Mouse (Mus musculus) C2C12 (cell line): ENCODE measurements around the gene Mcf2l.

Experiments used
- CEBPB ChIP-seq: IDR thresholded peaks from one replicate; pipeline ENCODE4 v1.6.1; 2011; ENCODE audit warnings: low read depth, mild to moderate bottlenecking, control low read depth, moderate library complexity
- CTCF ChIP-seq: IDR thresholded peaks from one replicate; pipeline ENCODE4 v1.5.1; 2011; ENCODE audit not compliant: control insufficient read depth, insufficient read depth, insufficient read length
- MAX ChIP-seq: IDR thresholded peaks from one replicate; pipeline ENCODE4 v1.6.1; 2011; ENCODE audit warnings: mild to moderate bottlenecking, control low read depth
- MYOD1 ChIP-seq: IDR thresholded peaks from one replicate; pipeline ENCODE4 v1.6.1; 2011; ENCODE audit warnings: low read depth; ENCODE audit not compliant: control insufficient read depth, insufficient read length
- MYOG ChIP-seq: IDR thresholded peaks from one replicate; pipeline ENCODE4 v1.6.1; 2011; ENCODE audit not compliant: control insufficient read depth, insufficient read length; ENCODE audit errors: extremely low read depth
- USF1 ChIP-seq: IDR thresholded peaks from one replicate; pipeline ENCODE4 v1.6.1; 2011; ENCODE audit warnings: low read depth, mild to moderate bottlenecking, control low read depth, moderate library complexity

DNA sequence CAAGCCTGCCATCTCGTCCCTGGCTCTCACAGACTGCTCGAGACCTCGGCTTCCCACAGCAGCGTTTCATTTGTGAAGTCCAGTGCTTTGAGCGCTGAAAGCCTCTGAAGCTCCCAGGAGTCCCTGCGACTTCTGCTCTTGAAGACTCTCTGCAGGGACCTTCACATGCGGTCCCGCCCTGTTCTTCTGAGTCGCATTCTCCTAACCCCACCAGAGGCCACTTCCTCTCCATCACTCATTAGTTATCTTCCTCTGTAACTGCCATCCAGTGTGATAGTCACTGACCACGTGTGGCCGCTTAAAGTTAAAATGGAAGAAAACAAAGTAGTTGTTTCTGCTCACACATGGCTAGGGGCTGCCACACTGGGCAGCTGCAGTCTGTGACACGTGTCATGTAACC is 103.7 kb downstream of the Mcf2l start:
- TF ChIP-seq CTCF, result no peak
- no peak for TF ChIP-seq USF1
- TF ChIP-seq MAX, result no peak
- no peak for TF ChIP-seq MYOG
- no peak for TF ChIP-seq CEBPB
- TF ChIP-seq MYOD1, result no peak
